8 mouse cellular contexts compared by ENCODE assay signal in the genomic region with DNA sequence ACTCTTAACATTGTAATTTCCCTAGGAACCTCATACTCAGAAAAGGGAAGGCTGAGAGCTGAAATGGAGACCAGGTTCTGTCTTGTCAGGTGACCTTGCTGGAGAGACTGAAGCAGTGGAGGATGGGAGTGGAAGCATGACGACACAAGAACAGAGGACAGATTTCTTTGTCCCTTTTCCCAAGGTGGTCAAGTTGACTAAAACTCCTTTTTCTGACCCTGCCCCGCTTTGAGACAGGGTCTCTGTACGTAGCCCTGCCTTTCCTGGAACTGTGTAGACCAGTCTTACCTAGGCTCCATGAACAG.
DNase-seq lines count a peak whose midpoint lies in the region; ATAC-seq and TF ChIP-seq lines count a peak whose summit lies in the region.
"Had no signal": no experiment of that assay in that cellular context is flagged by ENCODE, and none has a peak within 500 bp of the region (broad histone marks: within the 10 kb centered on the region; RNA-seq: fewer than 3 reads in every experiment).

No protein-coding gene starts in this region.

- H3K36me3 ChIP-seq in embryonic facial prominence, embryonic 11.5 days (replicated peaks; ENCODE audit: control insufficient read depth, insufficient read depth, low read depth, low read length), result no peaks in the 10 kb centered on the region
- H3K36me3 ChIP-seq in hindbrain, embryonic 10.5 days, result no peaks in the 10 kb centered on the region
- H3K36me3 ChIP-seq in midbrain, postnatal 0 days (ENCODE audit: insufficient read depth, low read length), result no peaks in the 10 kb centered on the region

- H3K4me1 ChIP-seq in embryonic facial prominence, embryonic 11.5 days (ENCODE audit: control insufficient read depth, insufficient read depth, low read length), result no peaks in the 10 kb centered on the region
- peaks cover 11% of the 10 kb centered on the region for H3K4me1 ChIP-seq in hindbrain, embryonic 10.5 days (replicated peaks)
- no peaks in the 10 kb centered on the region for H3K4me1 ChIP-seq in midbrain, postnatal 0 days (ENCODE audit: insufficient read depth, low read length)

- no peak for DNase-seq in layer of hippocampus, adult 2 months (ENCODE audit: low spot score in 2 of 2)
- DNase-seq in layer of hippocampus, postnatal 14 days (ENCODE audit: low spot score in 2 of 2), result no peak
- no peak for DNase-seq in embryonic facial prominence, embryonic 11.5 days (ENCODE audit: low spot score)
- DNase-seq in hindbrain, embryonic 10.5 days (ENCODE audit: low spot score), result no peak
- DNase-seq in midbrain, postnatal 0 days (ENCODE audit: low spot score), result peak; percentile 14
- DNase-seq in layer of hippocampus, adult 11-12 months (ENCODE audit: low spot score), result no peak
- DNase-seq in ovary, postnatal 10 days (ENCODE audit: low spot score), result no peak

- H3K4me3 ChIP-seq in layer of hippocampus, adult 2 months, result peak overlapping the region; percentile 51; the same call in 1 of the 2 replicates
- no peak overlapping the region for H3K4me3 ChIP-seq in embryonic facial prominence, embryonic 11.5 days (ENCODE audit: low read depth, low read length)
- H3K4me3 ChIP-seq in hindbrain, embryonic 10.5 days, result no peak overlapping the region; the same call in 1 of the 2 replicates
- H3K4me3 ChIP-seq in midbrain, postnatal 0 days (ENCODE audit: low read depth, low read length), result peak overlapping the region; percentile 21; the same call in 1 of the 2 replicates

- TF ChIP-seq CTCF in layer of hippocampus, adult 2 months (conservative IDR thresholded peaks at IDR 0.05), result no peak
- TF ChIP-seq CTCF in midbrain, postnatal 0 days (IDR thresholded peaks at IDR 0.05), result no peak

- no peak for ATAC-seq in embryonic facial prominence, embryonic 11.5 days (replicated peaks; ENCODE audit: insufficient number of reproducible peaks, low FRiP score, low TSS enrichment, low read depth)
- ATAC-seq in midbrain, postnatal 0 days (ENCODE audit: low FRiP score), result 0 out of 2 replicates have a peak, but pooled peaks have one; percentile 41

- no peaks in the 10 kb centered on the region for H3K27me3 ChIP-seq in embryonic facial prominence, embryonic 11.5 days (ENCODE audit: control insufficient read depth, insufficient read depth, low read length)
- peaks cover 3% of the 10 kb centered on the region; the same call in 1 of the 2 replicates for H3K27me3 ChIP-seq in hindbrain, embryonic 10.5 days (ENCODE audit: insufficient read depth, poor library complexity, severe bottlenecking)
- no peaks in the 10 kb centered on the region for H3K27me3 ChIP-seq in midbrain, postnatal 0 days (ENCODE audit: insufficient read depth, low read length)

- H3K9ac ChIP-seq in embryonic facial prominence, embryonic 11.5 days (replicated peaks; ENCODE audit: low read length), result no peak overlapping the region; the same call in 1 of the 2 replicates
- 0 out of 2 replicates have a peak overlapping the region, but pooled peaks have one; percentile 26 for H3K9ac ChIP-seq in midbrain, postnatal 0 days (replicated peaks; ENCODE audit: low read length, poor library complexity, severe bottlenecking)
- H3K9ac ChIP-seq: liver, embryonic 14.5 days had no signal

- H3K9me3 ChIP-seq in embryonic facial prominence, embryonic 11.5 days (replicated peaks; ENCODE audit: control insufficient read depth, low read length), result no peaks in the 10 kb centered on the region
- H3K9me3 ChIP-seq in hindbrain, embryonic 10.5 days, result no peaks in the 10 kb centered on the region
- H3K9me3 ChIP-seq in midbrain, postnatal 0 days (ENCODE audit: low read length), result no peaks in the 10 kb centered on the region

- WGBS in embryonic facial prominence, embryonic 11.5 days, result 76% methylated on average over 3 of the region's 3 CpGs
- 72% methylated on average over 3 of the region's 3 CpGs for WGBS in hindbrain, embryonic 10.5 days
- 52% methylated on average over 3 of the region's 3 CpGs for WGBS in midbrain, postnatal 0 days

- H3K4me2 ChIP-seq in embryonic facial prominence, embryonic 11.5 days (ENCODE audit: low read depth, low read length), result no peak overlapping the region
- 0 out of 2 replicates have a peak overlapping the region, but pooled peaks have one; percentile 40 for H3K4me2 ChIP-seq in midbrain, postnatal 0 days (ENCODE audit: low read depth, low read length, poor library complexity, severe bottlenecking)

- peak overlapping the region; percentile 92 for H3K27ac ChIP-seq in layer of hippocampus, adult 2 months
- 0 out of 2 replicates have a peak overlapping the region, but pooled peaks have one; percentile 4 for H3K27ac ChIP-seq in embryonic facial prominence, embryonic 11.5 days (replicated peaks; ENCODE audit: low read depth, low read length)
- H3K27ac ChIP-seq in hindbrain, embryonic 10.5 days, result peak overlapping the region; percentile 88
- peak overlapping the region; percentile 83 for H3K27ac ChIP-seq in midbrain, postnatal 0 days (ENCODE audit: low read depth, low read length)
- H3K27ac ChIP-seq: liver, embryonic 14.5 days had no signal

Comparison
In these comparisons a context has a peak if more than half of its experiments do, and no peak if none do; other contexts are left out.
1. H3K27ac ChIP-seq: peak in every context shown above with its lines; median percentile 92 in layer of hippocampus, adult 2 months; 88 in hindbrain, embryonic 10.5 days; 83 in midbrain, postnatal 0 days; 4 in embryonic facial prominence, embryonic 11.5 days.
2. H3K4me3 ChIP-seq: peak in layer of hippocampus, adult 2 months (single experiment) and midbrain, postnatal 0 days (single experiment); none in embryonic facial prominence, embryonic 11.5 days (single experiment) and hindbrain, embryonic 10.5 days (single experiment).